Mouse (Mus musculus) cerebellum, adult 2 months (tissue): ENCODE data around the gene Gcnt2. TPM values are rescaled to one million over a fixed set of nuclear protein-coding genes. Genes with fewer than 3 reads are reported as not detected.
A peak's percentile ranks its signal among the peaks of the same experiment; 100 is the strongest.
"Not testable (repeated sequence)": the region's sequence is repeated elsewhere in the genome, so short reads cannot be mapped to it uniquely, and the experiment has no call there.

Source experiments
- DNase-seq, 2 experiments: peaks; one replicate each; pipeline ENCODE4 v3.0.0; 2021
- H3K27ac ChIP-seq: fragments of 200-500 bp; 2 replicates; pipeline ENCODE4 v1.5.1; 2012; ENCODE audit warnings: low read length, control low read depth, inconsistent platforms; ENCODE audit not compliant: insufficient read depth
- H3K27me3 ChIP-seq: fragments of 200-500 bp; 2 replicates; pipeline ENCODE4 v1.6.1; 2012; ENCODE audit warnings: inconsistent platforms, mild to moderate bottlenecking, low read length, moderate library complexity; ENCODE audit not compliant: control insufficient read depth, insufficient read depth
- H3K4me1 ChIP-seq: fragments of 200-500 bp; 2 replicates; pipeline ENCODE4 v1.6.1; 2011; ENCODE audit warnings: low read length; ENCODE audit not compliant: control insufficient read depth, insufficient read depth
- H3K4me3 ChIP-seq: fragments of 200-500 bp; replicated peaks from 2 replicates; pipeline ENCODE3; 2011; ENCODE audit warnings: mild to moderate bottlenecking, low read depth, low read length, control low read depth; ENCODE audit not compliant: insufficient read depth
- CTCF ChIP-seq: fragments of 200-500 bp; IDR thresholded peaks from 2 replicates; pipeline ENCODE4 v1.5.1; 2011; ENCODE audit warnings: low read depth, mild to moderate bottlenecking, control low read depth, low read length, moderate library complexity, borderline replicate concordance; ENCODE audit not compliant: insufficient read depth
- POLR2A ChIP-seq: fragments of 200-500 bp; IDR thresholded peaks from 2 replicates; pipeline ENCODE4 v1.6.1; 2011; ENCODE audit warnings: low read length, control low read depth, borderline replicate concordance; ENCODE audit not compliant: insufficient read depth
- WGBS: fragments of 180-500 bp; shearing (Covaris S2); methylation state at CpG from one replicate; pipeline ENCODE4 v1.1.7; 2018; 5-methylcytosine and 5-hydroxymethylcytosine counted together
- polyA plus RNA-seq: library from polyadenylated mRNA; depleted of rRNA; stranded (reverse); fragments of >200 nt; gene quantifications from 2 replicates; pipeline ENCODE4 v1.2.3, GENCODE M21; 2012

Gcnt2 gene
- polyA plus RNA-seq, 1 experiment = 2.3 TPM

GRCm38 (mm10) chr13:40982759-40983158 is 123.2 kb downstream of the Gcnt2 start:
- Histone ChIP-seq H3K4me3 (no peak overlapping the region), H3K4me1 (no peaks in the 10 kb centered on the region), H3K27ac (no peak overlapping the region), H3K27me3 (no peaks in the 10 kb centered on the region)
- TF ChIP-seq POLR2A (no peak), CTCF (no peak)
- DNase-seq = no peak
- 76% methylated on average over 1 of the region's 1 CpGs for WGBS

GRCm38 (mm10) chr13:40986081-40986480 is 126.5 kb downstream of the Gcnt2 start:
- Histone ChIP-seq H3K27ac (no peak overlapping the region), H3K4me1 (no peaks in the 10 kb centered on the region), H3K27me3 (no peaks in the 10 kb centered on the region), H3K4me3 (no peak overlapping the region)
- 92% methylated on average over 5 of the region's 5 CpGs for WGBS
- TF ChIP-seq CTCF (no peak), POLR2A (no peak)
- no peak for DNase-seq

GRCm38 (mm10) chr13:40987608-40988303 is 128.2 kb downstream of the Gcnt2 start:
- WGBS = 58% methylated on average over 4 of the region's 4 CpGs
- H3K27ac ChIP-seq, H3K4me1 ChIP-seq, DNase-seq, H3K4me3 ChIP-seq, H3K27me3 ChIP-seq: not testable (repeated sequence)

- H3K4me3 ChIP-seq = no peak overlapping the region
- 10% methylated on average over 2 of the region's 2 CpGs for WGBS
- DNase-seq = no peak
- no peak for TF ChIP-seq CTCF
- H3K27ac ChIP-seq = no peak overlapping the region
- no peaks in the 10 kb centered on the region for H3K4me1 ChIP-seq
- no peaks in the 10 kb centered on the region for H3K27me3 ChIP-seq
Observed at GRCm38 (mm10) chr13:40988418-40988817, 128.9 kb downstream of the Gcnt2 start.

- DNase-seq = no peak
- Histone ChIP-seq H3K4me1 (no peaks in the 10 kb centered on the region), H3K27me3 (no peaks in the 10 kb centered on the region), H3K27ac (no peak overlapping the region), H3K4me3 (no peak overlapping the region)
- TF ChIP-seq POLR2A (no peak), CTCF (no peak)
- 44% methylated on average over 8 of the region's 8 CpGs for WGBS
Observed at GRCm38 (mm10) chr13:40994487-40995263, 135.1 kb downstream of the Gcnt2 start.

- H3K4me1 ChIP-seq, H3K27ac ChIP-seq, H3K27me3 ChIP-seq, H3K4me3 ChIP-seq, DNase-seq: not testable (repeated sequence)
- 93% methylated on average over 5 of the region's 5 CpGs for WGBS
Observed at GRCm38 (mm10) chr13:40998537-40998936, 139.0 kb downstream of the Gcnt2 start.

- DNase-seq = peak; percentile 17 to 55
- TF ChIP-seq CTCF (0 out of 2 replicates have a peak, but pooled peaks have one; percentile 4), POLR2A (no peak)
- no peaks in the 10 kb centered on the region for H3K4me1 ChIP-seq
- H3K4me3 ChIP-seq = peak overlapping the region; percentile 83
- under 1% methylated on average over 25 of the region's 25 CpGs for whole genome bisulfite sequencing
- peak overlapping the region; percentile 30; the same call in 1 of the 2 replicates for H3K27ac ChIP-seq
- no peaks in the 10 kb centered on the region for H3K27me3 ChIP-seq
Observed at GRCm38 (mm10) chr13:41000140-41000925, 140.8 kb downstream of the Gcnt2 start.
